Mouse (Mus musculus) CH12F3 (cell line): ENCODE data around the gene Tmem117.

ENCODE experiments used
- in situ Hi-C: fragments of 300-500 bp; cut with MboI; formaldehyde crosslinking; loops from 2 replicates; pipeline ENCODE4 v1.14.3; 2020; ENCODE audit warnings: low sequenced_read_pairs

The Tmem117 gene

GRCm38 (mm10) chr15:94648430-94648829 lies 19.4 kb downstream of the Tmem117 start:
- in situ Hi-C loops, result no loop called here

- in situ Hi-C loops, result no loop called here
These were observed 20.2 kb downstream of the Tmem117 start for GRCm38 (mm10) chr15:94649071-94649765.

- in situ Hi-C loops, result no loop called here
These were observed 20.7 kb downstream of the Tmem117 start for GRCm38 (mm10) chr15:94649766-94650120.

DNA sequence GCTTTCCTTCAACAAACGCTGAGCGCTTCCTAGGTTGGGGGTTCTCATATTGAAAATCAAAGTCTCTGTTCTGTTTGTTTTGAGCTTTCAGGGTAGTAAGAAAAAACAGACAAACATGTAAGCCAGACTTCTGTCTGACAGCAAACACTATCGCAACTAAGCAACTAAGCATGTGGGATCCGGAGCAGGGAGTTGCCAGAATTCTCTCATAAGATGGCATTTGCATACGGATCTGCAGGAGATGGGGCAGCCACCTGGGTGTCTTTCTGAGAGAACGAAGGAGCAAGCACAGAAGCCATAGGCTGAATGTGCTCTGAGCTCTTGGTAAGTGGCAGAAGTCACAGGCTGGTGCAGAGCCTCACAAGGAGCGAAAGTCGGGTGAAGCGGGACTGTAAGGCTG lies 22.3 kb downstream of the Tmem117 start:
- in situ Hi-C loops, result no loop called here

DNA sequence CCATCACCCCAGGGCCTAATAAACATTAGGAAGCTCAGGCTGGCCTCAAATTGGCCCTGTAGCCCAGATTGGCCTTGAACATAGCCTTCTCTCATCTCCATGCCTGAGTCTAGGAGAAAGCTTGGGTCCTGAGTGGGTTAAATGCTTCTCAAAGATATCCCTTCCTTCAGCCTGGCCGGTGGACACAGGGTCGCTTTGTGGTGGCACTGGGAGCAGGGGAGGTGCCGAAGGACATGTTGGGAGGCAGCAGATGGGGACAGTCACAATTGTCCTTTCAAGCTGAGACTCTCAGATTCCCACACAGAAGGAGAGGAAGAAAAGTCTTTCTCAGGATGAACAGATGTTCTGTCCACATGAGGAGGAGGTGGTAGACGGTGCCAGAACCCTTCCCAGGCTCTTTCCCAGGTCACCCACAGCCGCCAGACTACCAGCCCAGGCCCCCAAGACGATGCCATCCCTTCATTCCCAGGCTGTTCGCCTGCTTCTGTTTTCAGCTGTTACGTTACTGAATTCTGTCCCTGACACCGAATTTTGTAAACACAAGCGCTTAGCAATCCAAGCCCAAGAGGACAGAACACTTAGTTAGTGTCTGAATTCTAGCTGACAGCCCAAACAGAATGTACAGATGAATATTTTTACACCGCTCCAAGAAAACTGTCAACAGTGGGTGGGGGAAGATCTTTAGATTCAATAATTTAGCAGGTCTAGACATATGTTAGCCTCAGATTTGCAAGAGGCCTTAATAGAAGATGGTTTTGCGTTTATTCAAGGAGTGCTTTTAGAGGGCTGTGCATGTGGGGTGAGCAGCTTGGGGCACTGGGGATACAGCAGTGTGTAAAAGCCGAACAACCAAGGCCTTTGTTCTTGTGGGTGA lies 23.2 kb downstream of the Tmem117 start:
- in situ Hi-C loops, result no loop called here

GRCm38 (mm10) chr15:94652843-94653206 lies 23.8 kb downstream of the Tmem117 start:
- in situ Hi-C loops, result no loop called here

- in situ Hi-C loops, result no loop called here
These were observed 26.8 kb downstream of the Tmem117 start for GRCm38 (mm10) chr15:94655811-94656323.

DNA sequence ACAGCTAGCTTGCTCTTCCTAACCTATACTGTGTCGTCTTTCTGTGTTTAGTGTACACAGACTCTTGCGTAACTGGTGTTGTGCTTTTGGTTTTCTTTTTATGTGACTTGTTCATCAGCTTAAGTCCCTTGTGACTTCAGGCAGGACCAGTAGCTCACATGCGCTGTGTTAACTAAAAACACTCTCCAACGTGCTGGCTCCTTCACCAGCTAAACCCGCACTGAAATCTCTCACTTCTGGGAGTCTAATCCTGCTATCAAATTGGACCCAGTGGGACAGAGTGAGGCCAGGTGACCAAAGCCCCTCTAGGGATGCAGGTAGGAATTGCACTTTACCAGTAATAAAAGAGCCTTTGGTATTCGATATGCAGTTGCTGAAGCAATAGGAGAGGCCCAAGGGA lies 28.9 kb downstream of the Tmem117 start:
- in situ Hi-C loops, result no loop called here

DNA sequence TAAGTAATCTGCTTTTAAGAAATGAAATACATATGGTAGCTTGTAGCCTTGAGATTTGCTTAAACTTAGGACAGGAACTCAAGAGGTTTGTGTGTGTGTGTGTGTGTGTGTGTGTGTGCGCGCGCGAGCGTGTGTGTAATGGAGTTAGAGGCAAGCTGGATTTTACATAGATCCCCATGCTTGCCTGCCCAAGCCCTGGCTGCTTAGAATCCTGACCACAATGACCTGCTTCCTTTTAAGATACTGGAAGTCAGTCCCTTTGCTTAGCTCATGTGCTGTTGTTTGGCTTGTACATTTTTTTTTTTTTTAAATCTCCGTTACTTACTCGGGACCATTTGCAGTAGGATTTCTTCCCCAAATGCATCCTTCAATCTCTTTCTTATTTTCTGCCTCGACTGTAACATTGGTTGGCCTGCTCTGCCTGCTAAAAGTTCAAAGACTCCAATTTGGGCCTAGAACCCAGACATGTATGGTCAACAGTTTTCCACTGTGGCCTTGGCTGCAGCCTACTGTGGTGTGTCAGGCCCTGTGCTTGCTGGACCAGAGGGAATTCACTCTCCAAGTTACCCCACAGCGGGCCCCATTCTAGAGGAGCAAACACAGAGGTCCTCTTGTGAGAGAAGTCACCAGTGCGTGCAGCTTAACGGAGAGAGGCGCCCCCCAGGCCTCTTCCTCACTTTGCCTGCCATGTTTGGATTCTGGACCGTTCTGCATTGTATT lies 29.5 kb downstream of the Tmem117 start:
- in situ Hi-C loops, result no loop called here

- in situ Hi-C loops, result no loop called here
These were observed 30.0 kb downstream of the Tmem117 start for GRCm38 (mm10) chr15:94659112-94659437.

GRCm38 (mm10) chr15:94660913-94661312 lies 31.9 kb downstream of the Tmem117 start:
- in situ Hi-C loops, result no loop called here

- in situ Hi-C loops, result no loop called here
These were observed 32.4 kb downstream of the Tmem117 start for GRCm38 (mm10) chr15:94661398-94661797.

GRCm38 (mm10) chr15:94664612-94665011 lies 35.6 kb downstream of the Tmem117 start:
- in situ Hi-C loops, result no loop called here

DNA sequence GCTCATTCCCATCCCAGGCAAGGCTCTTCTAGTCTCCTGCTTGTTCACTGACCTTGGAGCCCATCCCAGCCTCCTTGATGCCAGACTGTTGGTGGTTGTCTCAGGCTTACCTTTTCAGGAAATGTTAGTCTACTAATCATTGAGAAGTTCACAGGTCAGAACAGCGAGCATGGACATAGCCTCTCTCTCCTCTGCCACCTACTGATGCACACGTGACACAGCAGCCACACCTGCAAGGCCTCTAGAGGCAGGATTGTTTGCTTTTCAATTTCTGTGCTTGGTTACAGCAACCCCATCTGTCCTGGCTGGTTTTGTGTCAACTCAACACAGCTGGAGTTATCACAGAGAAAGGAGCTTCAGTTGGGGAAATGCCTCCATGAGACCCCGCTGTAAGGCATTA lies 52.1 kb downstream of the Tmem117 start:
- in situ Hi-C loops, result no loop called here

DNA sequence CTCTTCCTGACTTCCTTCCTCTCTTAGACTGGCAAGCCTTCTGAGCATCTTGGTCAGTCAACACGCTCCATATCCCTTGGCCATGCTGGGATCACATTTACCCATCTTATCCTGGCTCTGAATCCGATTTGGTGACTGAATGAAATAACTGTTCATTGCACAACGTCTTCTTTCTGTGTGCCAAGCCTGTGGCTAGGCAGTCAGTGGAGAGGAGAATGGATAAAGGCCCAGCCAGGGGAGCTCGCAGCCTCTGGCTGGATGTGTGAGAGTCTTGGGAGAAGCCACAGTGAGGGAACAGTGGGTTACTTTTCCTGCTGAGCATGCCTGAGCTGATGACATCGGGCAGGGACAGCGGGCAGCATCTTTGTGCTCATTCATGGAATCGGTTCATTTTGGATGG lies 55.2 kb downstream of the Tmem117 start:
- in situ Hi-C loops, result no loop called here

- in situ Hi-C loops, result no loop called here
These were observed 58.1 kb downstream of the Tmem117 start for GRCm38 (mm10) chr15:94687176-94687575.

DNA sequence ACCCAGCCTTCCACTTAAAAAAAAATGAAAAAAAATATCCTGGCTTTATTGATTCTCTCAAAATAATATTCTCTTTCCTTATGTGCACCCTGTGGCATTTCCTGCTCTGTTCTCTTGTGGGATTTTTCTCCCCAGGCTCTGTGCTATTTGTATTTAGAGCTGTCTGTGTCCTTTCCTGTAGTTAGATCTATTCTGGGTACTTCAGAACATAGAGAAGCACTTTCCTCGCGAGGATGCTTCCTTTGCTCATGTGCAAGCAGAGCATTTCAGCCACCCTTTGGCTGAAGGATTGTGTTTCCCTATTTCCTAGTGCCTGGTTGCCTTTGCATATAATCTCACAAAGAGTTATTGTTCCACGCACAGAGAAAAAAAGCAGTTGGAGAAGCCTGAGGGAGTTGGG lies 58.6 kb downstream of the Tmem117 start:
- in situ Hi-C loops, result no loop called here

DNA sequence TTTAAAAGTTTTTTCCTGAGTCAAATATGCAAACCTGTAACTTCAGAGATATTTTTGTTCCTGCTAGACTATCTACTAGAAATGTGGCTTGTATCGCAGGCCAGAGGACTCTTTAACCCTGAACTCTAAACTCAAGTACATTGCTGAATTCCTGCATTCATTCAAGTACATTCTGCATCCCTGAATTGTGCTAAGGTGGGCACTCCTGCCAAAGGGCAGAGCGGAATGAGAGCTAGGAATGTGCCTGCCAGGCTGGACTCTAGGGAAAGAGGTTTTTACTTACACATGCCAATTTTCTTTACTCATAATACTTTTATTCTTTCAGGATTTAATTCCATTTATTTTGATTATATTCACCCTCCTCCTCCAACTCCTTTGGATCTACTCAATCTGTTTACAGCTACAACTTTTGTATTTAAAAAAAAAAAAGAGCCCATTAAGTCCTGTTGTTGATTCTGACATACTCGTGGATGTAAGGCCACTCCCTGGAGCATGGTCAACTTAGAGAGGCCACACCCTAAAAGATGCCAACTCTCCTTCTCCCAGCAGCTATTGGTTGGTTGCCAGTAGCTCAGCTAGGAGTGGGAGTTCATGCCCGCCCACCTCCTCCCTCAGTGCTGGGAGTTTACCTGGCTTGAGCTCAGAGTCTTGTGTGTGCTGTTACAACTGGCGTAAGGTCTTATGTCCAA lies 60.3 kb downstream of the Tmem117 start:
- in situ Hi-C loops, result no loop called here

DNA sequence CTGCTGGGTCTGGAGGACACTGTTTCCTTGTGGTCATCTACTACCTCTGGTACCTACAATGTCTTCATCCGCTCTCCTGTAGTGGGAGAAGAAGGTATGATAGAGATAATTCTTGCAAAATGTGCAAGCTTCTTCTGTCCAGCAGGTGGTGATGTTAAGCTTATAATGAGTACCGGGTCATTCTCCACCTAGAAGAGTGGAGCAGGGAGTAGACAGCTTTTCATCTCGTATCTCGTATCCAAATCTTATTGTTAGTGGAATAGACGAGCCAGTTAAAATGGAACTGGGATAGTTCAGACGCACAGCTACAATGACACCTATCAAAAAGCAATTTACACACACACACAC lies 60.8 kb downstream of the Tmem117 start:
- in situ Hi-C loops, result no loop called here

- in situ Hi-C loops, result no loop called here
These were observed 93.7 kb downstream of the Tmem117 start for GRCm38 (mm10) chr15:94722759-94723158.

- in situ Hi-C loops, result no loop called here
These were observed 103.1 kb downstream of the Tmem117 start for GRCm38 (mm10) chr15:94732104-94732503.
